Mouse (Mus musculus) liver, embryonic 15.5 days (tissue): ENCODE measurements at regions not wholly inside any gene's neighbourhood (a gene's known extent, or its start where the extent isn't known, plus 50 kb on each side); places are given as distances from the start of the nearest gene placed in this dataset.

Experiments used
- ATAC-seq: fragments of 200-750 bp; cut with Nextera tagmentation; 2 replicates; pipeline ENCODE4 v1.8.0; 2017; ENCODE audit warnings: moderate number of reproducible peaks, mild to moderate bottlenecking, moderate library complexity; ENCODE audit not compliant: insufficient read depth
- H3K27ac ChIP-seq: fragments of 300-500 bp; sonication (generic); replicated peaks from 2 replicates; pipeline ENCODE4 v1.5.1; 2015; ENCODE audit warnings: mild to moderate bottlenecking, inconsistent platforms
- H3K27me3 ChIP-seq: fragments of 300-500 bp; sonication (generic); 2 replicates; pipeline ENCODE4 v1.6.1; 2015; ENCODE audit warnings: mild to moderate bottlenecking, inconsistent platforms
- H3K36me3 ChIP-seq: fragments of 300-500 bp; sonication (generic); replicated peaks from 2 replicates; pipeline ENCODE4 v1.6.1; 2015; ENCODE audit warnings: moderate library complexity, mild to moderate bottlenecking, inconsistent platforms
- H3K4me1 ChIP-seq: fragments of 300-500 bp; sonication (generic); replicated peaks from 2 replicates; pipeline ENCODE4 v1.6.1; 2015; ENCODE audit warnings: inconsistent platforms
- H3K4me2 ChIP-seq: fragments of 300-500 bp; sonication (generic); 2 replicates; pipeline ENCODE4 v1.6.1; 2015; ENCODE audit warnings: moderate library complexity, mild to moderate bottlenecking, inconsistent platforms
- H3K4me3 ChIP-seq: fragments of 300-500 bp; sonication (generic); replicated peaks from 2 replicates; pipeline ENCODE4 v1.5.1; 2015; ENCODE audit warnings: mild to moderate bottlenecking, inconsistent platforms
- H3K9ac ChIP-seq: fragments of 300-500 bp; sonication (generic); 2 replicates; pipeline ENCODE4 v1.6.1; 2015; ENCODE audit warnings: moderate library complexity, mild to moderate bottlenecking, inconsistent platforms
- H3K9me3 ChIP-seq: fragments of 300-500 bp; sonication (generic); replicated peaks from 2 replicates; pipeline ENCODE4 v1.6.1; 2016; ENCODE audit warnings: inconsistent platforms
- WGBS: fragments of 180-500 bp; shearing (Covaris S2); methylation state at CpG from one replicate; pipeline ENCODE4 v1.1.7; 2015; ENCODE audit warnings: mixed read lengths; ENCODE audit not compliant: insufficient replicate concordance; 5-methylcytosine and 5-hydroxymethylcytosine counted together

DNA sequence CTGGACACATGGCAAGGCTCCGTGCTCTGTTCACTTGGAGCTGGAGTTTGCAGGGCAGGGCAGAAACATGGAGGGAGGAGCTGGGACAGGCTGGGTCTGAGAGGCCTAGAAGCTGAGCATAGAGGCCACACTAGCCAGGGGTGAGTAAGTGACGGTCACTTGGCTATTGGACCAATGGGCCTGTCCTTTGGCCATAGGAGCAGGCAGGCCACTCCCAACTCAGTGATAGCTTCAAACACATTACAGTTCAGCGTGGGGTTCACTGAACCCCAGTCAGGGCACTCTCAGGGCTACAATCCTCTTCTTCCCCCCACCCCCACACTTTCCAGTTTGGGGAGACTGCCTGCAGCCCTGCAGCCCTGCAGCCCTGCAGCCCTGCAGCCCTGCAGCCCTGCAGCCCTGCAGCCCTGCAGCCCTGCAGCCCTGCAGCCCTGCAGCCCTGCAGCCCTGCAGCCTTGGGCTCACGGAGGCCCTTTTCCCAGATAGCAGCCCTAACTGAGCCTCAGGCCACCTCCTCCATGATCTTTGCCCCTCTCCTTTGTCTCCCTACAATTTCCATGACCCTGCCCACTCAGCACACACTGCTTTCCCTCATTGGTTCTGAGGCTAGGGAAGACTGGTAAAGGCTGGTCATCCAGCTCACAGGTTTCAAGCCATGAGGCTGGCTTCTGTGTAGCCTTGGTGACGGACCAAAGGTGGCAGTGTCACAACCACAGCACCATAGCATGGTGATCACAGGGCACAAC lies 285.3 kb downstream of the Cdh26 start:
- Histone ChIP-seq H3K27ac (no peak overlapping the region), H3K9me3 (no peaks in the 10 kb centered on the region), H3K9ac (no peak overlapping the region), H3K36me3 (no peaks in the 10 kb centered on the region), H3K27me3 (no peaks in the 10 kb centered on the region), H3K4me3 (no peak overlapping the region), H3K4me1 (peaks cover 5% of the 10 kb centered on the region), H3K4me2 (no peak overlapping the region)
- peak; percentile 42; the same call in 1 of the 2 replicates for ATAC-seq
- 49% methylated on average over 5 of the region's 5 CpGs for WGBS

DNA sequence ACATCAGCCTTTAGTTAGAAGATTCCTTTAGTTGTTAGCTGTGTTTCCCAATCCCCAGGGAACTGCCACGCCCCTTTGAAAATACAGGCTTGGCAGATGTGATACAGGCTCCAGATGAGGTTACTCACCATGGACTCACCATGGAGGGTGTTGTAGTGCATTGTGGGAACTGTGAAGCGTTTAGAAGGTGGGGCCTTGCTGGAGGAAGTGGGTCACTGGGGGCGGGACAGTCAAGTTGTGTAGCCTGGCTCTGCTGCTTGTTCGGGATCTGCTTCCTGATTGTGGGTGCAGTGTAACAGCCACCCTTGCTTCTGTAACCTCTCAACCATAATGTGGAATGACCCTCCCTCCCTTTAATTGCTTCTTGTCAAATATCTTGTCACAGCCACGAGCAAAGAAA lies 287.7 kb downstream of the Cdh26 start:
- WGBS: 48% methylated on average over 5 of the region's 5 CpGs
- Histone ChIP-seq H3K27me3 (no peaks in the 10 kb centered on the region), H3K4me1 (peaks cover 5% of the 10 kb centered on the region), H3K9ac (no peak overlapping the region), H3K9me3 (no peaks in the 10 kb centered on the region), H3K36me3 (no peaks in the 10 kb centered on the region), H3K4me2 (no peak overlapping the region), H3K4me3 (no peak overlapping the region), H3K27ac (no peak overlapping the region)
- no peak for ATAC-seq

DNA sequence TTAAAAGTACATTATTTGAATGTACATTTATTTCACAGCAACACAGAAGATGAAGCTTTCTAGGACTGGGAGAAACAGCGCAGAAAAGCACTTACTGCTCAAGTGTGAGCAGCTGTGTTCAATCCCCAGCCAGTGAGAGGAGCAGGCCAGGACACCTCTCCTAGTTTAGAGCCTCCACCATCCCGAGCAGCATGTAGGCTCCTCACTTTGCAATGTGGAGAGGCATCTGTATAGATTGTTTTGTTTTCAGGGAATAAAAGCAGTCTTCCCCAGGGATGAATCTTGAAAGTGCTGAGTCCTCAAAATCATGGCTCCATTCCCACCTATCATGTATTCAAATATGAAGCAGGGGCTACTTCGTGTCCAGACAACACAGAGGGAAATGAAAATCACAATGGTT lies 293.1 kb downstream of the Cdh26 start:
- Histone ChIP-seq H3K36me3 (no peaks in the 10 kb centered on the region), H3K9me3 (no peaks in the 10 kb centered on the region), H3K9ac (no peak overlapping the region), H3K27me3 (no peaks in the 10 kb centered on the region), H3K4me1 (no peaks in the 10 kb centered on the region), H3K4me2 (no peak overlapping the region), H3K27ac (no peak overlapping the region), H3K4me3 (no peak overlapping the region)
- WGBS: 50% methylated on average over 3 of the region's 3 CpGs
- no peak for ATAC-seq

DNA sequence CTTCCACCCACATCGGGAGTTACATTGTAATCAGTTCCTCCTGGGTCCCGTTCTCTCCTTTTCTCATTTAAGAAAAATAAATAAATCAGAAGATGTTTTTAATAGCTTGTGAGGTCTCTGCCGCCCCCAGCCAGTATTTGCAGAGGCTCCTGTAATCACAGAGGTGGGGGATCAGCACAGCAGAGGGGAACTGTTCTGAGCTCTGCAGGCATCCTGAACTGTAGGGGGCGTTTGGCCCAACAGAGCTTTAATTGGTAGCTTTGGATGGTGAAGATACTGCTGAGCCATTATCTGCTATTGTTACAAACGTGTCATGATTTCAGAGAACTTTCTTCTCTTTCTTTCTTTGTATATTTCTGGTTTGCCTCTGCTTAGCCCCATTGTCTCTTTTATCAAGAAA lies 293.9 kb downstream of the Cdh26 start:
- H3K4me1 ChIP-seq: no peaks in the 10 kb centered on the region
- no peak overlapping the region for H3K27ac ChIP-seq
- ATAC-seq: no peak
- H3K4me3 ChIP-seq: no peak overlapping the region
- 24% methylated on average over 5 of the region's 5 CpGs for WGBS
- no peak overlapping the region for H3K4me2 ChIP-seq
- no peak overlapping the region for H3K9ac ChIP-seq
- H3K27me3 ChIP-seq: no peaks in the 10 kb centered on the region
- H3K36me3 ChIP-seq: no peaks in the 10 kb centered on the region
- no peaks in the 10 kb centered on the region for H3K9me3 ChIP-seq

DNA sequence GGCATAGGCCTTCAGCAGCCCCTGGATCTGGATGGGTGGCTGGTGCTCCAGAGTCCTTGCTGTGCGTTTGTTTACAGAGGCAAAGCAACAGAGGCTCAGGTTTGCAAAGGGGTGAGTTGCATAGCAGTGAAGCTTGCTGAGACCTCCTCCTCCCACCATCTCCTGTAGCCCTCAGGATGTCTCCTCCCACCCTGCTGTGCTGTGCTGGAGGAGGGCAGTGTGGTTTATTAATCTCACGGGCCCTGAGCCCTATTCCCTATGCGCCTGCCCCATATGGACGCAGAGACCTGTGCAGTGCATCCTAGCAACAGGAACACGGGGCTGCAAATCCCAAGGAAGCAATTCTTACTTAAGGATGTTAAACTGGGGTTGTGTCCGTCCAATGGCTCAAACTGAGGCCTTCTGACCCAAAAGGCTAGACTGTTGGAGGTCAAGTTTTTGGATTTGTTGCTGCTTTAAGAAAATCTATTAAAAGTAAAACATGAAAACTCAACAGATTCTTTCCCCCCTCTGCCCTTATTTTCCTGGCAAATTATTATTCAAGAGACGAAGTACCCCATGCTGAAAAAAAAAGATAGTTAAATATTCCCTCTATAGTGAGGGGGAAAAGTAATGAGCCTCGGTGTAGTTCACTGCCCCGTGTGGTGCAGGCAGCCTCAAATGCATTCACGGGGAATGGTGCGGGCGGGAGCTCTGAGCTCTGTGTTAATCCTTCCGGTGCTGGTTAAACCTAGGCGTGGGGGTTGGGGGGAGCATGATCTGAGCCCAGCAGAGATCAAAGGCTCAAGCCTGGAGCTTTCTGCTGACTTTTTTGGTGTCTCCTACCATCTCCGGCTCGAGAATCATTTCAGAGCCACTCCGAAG lies 297.8 kb downstream of the Cdh26 start:
- Histone ChIP-seq H3K4me2 (no peak overlapping the region), H3K4me1 (no peaks in the 10 kb centered on the region), H3K9me3 (no peaks in the 10 kb centered on the region), H3K9ac (no peak overlapping the region), H3K4me3 (no peak overlapping the region), H3K27ac (no peak overlapping the region), H3K27me3 (no peaks in the 10 kb centered on the region), H3K36me3 (no peaks in the 10 kb centered on the region)
- no peak for ATAC-seq
- 11% methylated on average over 17 of the region's 17 CpGs for WGBS

DNA sequence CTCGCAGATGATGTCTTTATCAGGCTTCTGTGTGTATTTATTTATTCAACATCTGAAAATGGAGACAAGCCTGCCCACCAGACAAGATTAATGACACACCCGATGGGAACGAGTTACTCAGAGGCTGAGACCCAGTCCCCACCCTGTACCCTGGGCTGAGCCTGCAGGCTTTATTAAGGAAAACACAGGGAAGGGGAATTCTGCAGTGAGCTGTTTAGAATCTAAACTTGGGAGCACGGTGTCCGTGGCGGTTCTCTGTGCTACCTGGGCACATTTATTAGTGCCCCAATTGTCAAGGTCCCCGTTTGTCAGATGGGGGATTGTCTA lies 298.4 kb downstream of the Cdh26 start:
- H3K36me3 ChIP-seq: no peaks in the 10 kb centered on the region
- no peak for ATAC-seq
- no peaks in the 10 kb centered on the region for H3K27me3 ChIP-seq
- H3K9me3 ChIP-seq: no peaks in the 10 kb centered on the region
- 9% methylated on average over 7 of the region's 7 CpGs for WGBS
- no peak overlapping the region for H3K9ac ChIP-seq
- no peak overlapping the region for H3K27ac ChIP-seq
- H3K4me3 ChIP-seq: no peak overlapping the region
- no peak overlapping the region for H3K4me2 ChIP-seq
- H3K4me1 ChIP-seq: no peaks in the 10 kb centered on the region

DNA sequence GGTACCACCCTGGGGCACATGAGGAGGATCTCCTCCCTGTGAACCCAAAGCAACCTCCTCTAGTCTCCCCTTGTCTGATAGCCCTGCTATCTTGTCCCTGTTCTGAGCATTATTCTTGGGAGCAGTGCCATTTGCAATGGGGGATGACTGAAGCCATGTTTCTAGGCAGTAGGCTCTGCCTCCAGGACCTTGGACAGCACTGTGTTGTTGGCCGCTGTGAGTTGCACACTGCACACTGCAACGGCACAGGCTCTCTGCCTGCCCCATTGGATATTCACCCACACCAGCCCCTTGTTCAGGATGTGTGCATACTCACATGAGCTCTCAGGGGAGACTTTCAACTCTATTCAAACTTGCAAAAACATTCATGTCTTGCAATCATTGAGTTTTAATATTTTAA lies 304.8 kb downstream of the Cdh26 start:
- no peak overlapping the region for H3K9ac ChIP-seq
- no peak overlapping the region for H3K4me2 ChIP-seq
- no peaks in the 10 kb centered on the region for H3K4me1 ChIP-seq
- ATAC-seq: no peak
- no peak overlapping the region for H3K27ac ChIP-seq
- no peaks in the 10 kb centered on the region for H3K9me3 ChIP-seq
- H3K4me3 ChIP-seq: no peak overlapping the region
- no peaks in the 10 kb centered on the region for H3K27me3 ChIP-seq
- H3K36me3 ChIP-seq: no peaks in the 10 kb centered on the region
- 20% methylated on average over 2 of the region's 2 CpGs for WGBS

DNA sequence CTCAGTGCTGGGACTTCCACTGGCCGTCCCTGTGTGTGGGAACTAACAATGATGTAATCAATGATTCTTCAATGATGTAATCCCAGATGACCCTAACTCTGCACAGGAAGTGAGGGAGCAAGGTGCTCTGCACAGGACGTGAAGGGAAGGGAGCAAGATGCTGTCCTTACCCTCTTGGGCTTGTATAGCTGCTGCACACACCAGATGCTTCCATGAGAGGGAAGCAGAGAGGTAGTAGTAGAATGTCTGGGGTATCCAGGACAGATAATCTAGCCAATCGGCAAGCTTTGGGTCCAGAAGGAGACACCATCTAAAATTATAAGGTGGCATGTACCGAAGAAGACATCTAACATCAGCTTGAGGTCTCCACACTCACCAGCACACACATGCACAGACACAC lies 314.3 kb downstream of the Cdh26 start:
- WGBS: 43% methylated on average over 4 of the region's 4 CpGs
- no peak for ATAC-seq
- Histone ChIP-seq H3K27ac (no peak overlapping the region), H3K9me3 (no peaks in the 10 kb centered on the region), H3K4me1 (no peaks in the 10 kb centered on the region), H3K36me3 (no peaks in the 10 kb centered on the region), H3K4me3 (no peak overlapping the region), H3K4me2 (no peak overlapping the region), H3K27me3 (no peaks in the 10 kb centered on the region), H3K9ac (no peak overlapping the region)

DNA sequence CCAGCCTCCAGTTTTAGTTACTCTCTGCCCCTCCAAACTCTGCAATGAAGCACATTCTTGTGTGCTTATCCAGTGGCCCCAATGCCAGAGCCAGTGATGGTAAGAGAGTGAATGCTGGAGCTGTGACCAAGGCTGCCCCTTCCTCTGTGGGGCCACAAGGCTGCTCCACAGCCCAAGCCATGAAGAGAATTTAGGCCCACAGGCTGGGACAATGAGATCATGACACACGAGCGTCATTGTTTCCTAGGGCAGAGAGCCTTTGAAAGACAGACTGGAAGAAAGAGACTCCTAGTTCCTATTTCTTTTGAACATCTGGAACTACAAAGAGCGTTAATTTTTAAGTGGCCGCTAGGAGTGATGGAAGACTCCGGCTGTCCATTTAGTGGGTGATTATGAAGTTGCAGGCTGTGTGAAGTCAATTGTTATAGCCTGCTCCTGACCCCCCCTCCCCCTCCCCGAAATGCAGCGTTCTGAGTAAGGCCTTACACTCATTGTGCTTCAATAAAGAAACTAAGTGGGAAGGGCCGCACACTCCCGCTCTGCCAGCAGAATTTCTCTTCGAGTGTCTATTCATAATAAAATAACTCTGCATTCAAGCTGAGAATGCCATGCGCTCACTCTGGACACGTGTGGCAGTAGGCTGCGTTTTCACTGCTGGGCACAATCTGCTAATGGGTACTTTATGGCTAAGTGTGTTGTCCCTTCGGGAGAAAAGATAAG lies 315.1 kb downstream of the Cdh26 start:
- Histone ChIP-seq H3K4me3 (no peak overlapping the region), H3K9ac (no peak overlapping the region), H3K27me3 (no peaks in the 10 kb centered on the region), H3K27ac (no peak overlapping the region), H3K4me1 (no peaks in the 10 kb centered on the region), H3K4me2 (no peak overlapping the region), H3K36me3 (no peaks in the 10 kb centered on the region), H3K9me3 (no peaks in the 10 kb centered on the region)
- ATAC-seq: no peak
- 64% methylated on average over 14 of the region's 14 CpGs for whole genome bisulfite sequencing

DNA sequence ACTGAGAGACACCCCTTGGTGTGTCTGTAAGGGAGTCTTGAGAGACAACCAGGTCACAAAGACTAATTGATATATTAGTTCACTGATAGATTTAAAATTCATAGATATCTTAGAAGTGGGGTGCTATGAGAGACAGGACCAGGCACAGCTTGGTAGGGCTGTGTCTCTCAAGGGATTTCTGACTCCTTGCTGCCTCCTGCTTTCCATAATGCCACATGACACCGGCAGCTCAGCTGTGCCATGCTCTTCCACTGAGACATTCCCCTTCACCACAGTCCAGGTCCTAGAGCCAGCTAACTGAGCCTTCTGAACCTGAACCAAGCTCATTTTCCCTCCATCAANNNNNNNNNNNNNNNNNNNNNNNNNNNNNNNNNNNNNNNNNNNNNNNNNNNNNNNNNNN lies 320.9 kb downstream of the Cdh26 start:
- H3K27me3 ChIP-seq: no peaks in the 10 kb centered on the region
- no peak overlapping the region for H3K9ac ChIP-seq
- whole genome bisulfite sequencing: 65% methylated on average over 1 of the region's 1 CpGs
- H3K36me3 ChIP-seq: no peaks in the 10 kb centered on the region
- H3K9me3 ChIP-seq: no peaks in the 10 kb centered on the region
- no peak for ATAC-seq
- no peaks in the 10 kb centered on the region for H3K4me1 ChIP-seq
- H3K4me2 ChIP-seq: no peak overlapping the region
- H3K27ac ChIP-seq: no peak overlapping the region
- H3K4me3 ChIP-seq: no peak overlapping the region

DNA sequence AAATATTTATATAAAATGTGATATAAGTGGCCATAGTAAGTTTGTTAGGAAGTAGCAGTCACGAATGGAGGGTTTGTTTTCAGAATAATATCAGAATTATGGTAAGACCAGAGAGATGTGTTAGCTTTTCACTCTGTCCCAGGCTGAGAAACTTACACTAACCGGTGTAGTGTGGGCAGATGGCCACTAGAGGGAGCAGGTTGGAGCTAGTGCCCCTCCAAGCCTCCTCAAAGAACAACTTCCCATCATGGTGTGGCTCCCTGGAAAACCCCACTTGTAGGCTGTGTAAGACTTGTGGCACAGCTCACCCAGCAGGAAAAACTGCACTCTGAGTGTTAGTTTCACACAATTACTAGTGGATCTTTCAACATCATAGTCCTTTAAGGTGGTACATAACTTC lies 328.0 kb downstream of the Cdh26 start:
- no peak overlapping the region for H3K4me2 ChIP-seq
- no peak for ATAC-seq
- no peak overlapping the region for H3K9ac ChIP-seq
- WGBS: 5% methylated on average over 2 of the region's 2 CpGs
- H3K27ac ChIP-seq: no peak overlapping the region
- H3K4me3 ChIP-seq: no peak overlapping the region
- no peaks in the 10 kb centered on the region for H3K4me1 ChIP-seq
- no peaks in the 10 kb centered on the region for H3K27me3 ChIP-seq
- no peaks in the 10 kb centered on the region for H3K9me3 ChIP-seq
- no peaks in the 10 kb centered on the region for H3K36me3 ChIP-seq
